Mouse (Mus musculus) myocyte (in vitro differentiated cells): ENCODE results near the gene Gm10228.

Experiments used
- CEBPB ChIP-seq: IDR thresholded peaks from 2 replicates; pipeline ENCODE4 v1.6.1; 2011; ENCODE audit warnings: mild to moderate bottlenecking, moderate library complexity; ENCODE audit not compliant: poor library complexity, insufficient read depth, severe bottlenecking
- MAX ChIP-seq: IDR thresholded peaks from one replicate; pipeline ENCODE4 v1.6.1; 2011; ENCODE audit warnings: low read depth, mild to moderate bottlenecking, control low read depth
- MYOD1 ChIP-seq, 3 experiments: IDR thresholded peaks; one replicate each; pipeline ENCODE4 v1.6.1; 2011; ENCODE audit warnings: control low read depth in 2 of 3, low read depth in 2 of 3, mild to moderate bottlenecking in 2 of 3, moderate library complexity in 1 of 3; ENCODE audit not compliant: insufficient read length in 2 of 3, control insufficient read depth in 1 of 3
- POLR2A ChIP-seq: IDR thresholded peaks from one replicate; pipeline ENCODE4 v1.6.1; 2011; ENCODE audit warnings: low read depth, mild to moderate bottlenecking, control low read depth, moderate library complexity; ENCODE audit not compliant: insufficient read length
- TCF12 ChIP-seq: IDR thresholded peaks from one replicate; pipeline ENCODE4 v1.6.1; 2011; ENCODE audit warnings: mild to moderate bottlenecking, control low read depth; ENCODE audit not compliant: poor library complexity, insufficient read depth, severe bottlenecking

DNA sequence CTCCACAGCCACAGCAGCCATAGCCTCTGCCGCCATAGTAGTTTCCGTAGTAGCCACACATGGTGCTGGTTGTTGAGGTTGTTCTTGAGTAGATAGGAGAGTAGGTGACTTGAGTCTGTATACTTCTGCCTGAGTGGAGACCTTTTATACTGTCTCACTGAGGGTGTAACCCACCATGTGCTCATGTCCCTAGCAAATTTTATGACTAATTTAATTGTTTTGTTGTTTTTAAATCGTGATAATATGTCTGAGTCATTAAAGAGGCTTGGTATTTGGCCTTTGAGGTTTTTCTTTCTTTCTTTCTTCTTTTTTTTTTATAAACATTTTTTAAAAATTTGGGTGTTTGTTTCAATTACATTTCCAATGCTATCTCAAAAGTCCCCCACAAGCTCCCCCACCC, 6.5 kb upstream of the Gm10228 start, which contains the start of gene Krtap6-5:
- TF ChIP-seq POLR2A (no peak), MAX (no peak), MYOD1 (IDR thresholded peaks at IDR 0.05; ENCODE audit: control insufficient read depth in 1 of 3, insufficient read length in 2 of 3, low read depth in 2 of 3) (no peak), CEBPB (no peak), TCF12 (no peak)
